Mouse (Mus musculus) regulatory T cell (primary cell): ENCODE results near the gene 4930432K21Rik.

ENCODE experiments used
- in situ Hi-C: fragments of 300-600 bp; cut with MboI, MseI; formaldehyde crosslinking; loops from one replicate; pipeline ENCODE4 v1.15.1; 2025; ENCODE audit warnings: high pct_unique_total_duplicates

Gene 4930432K21Rik

DNA sequence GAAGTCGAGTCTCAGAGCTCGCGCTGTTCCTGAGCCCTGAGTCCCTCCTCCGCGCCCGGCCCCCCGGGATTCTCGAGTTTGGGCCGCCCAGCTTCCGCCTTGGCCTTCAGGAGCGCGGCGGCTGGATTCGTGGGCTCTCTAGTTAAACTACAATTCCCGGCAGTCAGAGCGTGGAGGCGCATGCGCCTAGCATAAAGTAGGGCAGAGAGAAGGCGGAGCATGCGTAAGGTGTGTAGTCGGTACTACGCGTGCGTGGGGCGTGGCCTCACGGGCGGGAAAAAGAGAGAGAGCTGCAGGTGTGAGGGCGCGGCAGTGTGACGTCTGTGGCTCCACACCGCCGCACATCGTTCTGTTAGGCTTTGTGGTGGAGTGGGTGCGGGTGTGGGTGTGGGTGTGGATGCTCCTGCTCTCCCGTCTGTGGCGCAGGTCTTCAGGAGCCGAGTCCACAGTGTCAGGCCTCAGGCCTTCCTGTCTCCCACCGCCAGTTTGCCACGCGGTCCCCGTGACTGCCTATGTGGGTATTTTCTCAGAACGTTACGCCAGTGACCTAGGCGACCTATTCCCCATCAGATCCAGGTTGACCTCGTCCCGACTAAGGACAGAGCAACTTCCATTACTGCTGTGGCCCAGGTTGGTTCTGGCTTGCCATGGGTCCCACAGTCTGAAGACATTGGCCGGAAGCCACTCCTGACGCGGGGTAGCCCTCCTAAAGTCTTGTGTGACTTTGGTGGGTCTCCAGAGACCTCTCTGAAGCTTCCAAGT is at the start of gene 4930432K21Rik, which contains the start of gene Cc2d1a:
4930432K21Rik (plus strand) TSS at position 257 of the 762 bp plus-strand sequence.
Cc2d1a (minus strand) TSS at position 168 of the 762 bp plus-strand sequence.
- in situ Hi-C loops: no loop called here

- in situ Hi-C loops: no loop called here
Measured at GRCm38 (mm10) chr8:84098376-84098775, 49.4 kb upstream of the 4930432K21Rik start.

DNA sequence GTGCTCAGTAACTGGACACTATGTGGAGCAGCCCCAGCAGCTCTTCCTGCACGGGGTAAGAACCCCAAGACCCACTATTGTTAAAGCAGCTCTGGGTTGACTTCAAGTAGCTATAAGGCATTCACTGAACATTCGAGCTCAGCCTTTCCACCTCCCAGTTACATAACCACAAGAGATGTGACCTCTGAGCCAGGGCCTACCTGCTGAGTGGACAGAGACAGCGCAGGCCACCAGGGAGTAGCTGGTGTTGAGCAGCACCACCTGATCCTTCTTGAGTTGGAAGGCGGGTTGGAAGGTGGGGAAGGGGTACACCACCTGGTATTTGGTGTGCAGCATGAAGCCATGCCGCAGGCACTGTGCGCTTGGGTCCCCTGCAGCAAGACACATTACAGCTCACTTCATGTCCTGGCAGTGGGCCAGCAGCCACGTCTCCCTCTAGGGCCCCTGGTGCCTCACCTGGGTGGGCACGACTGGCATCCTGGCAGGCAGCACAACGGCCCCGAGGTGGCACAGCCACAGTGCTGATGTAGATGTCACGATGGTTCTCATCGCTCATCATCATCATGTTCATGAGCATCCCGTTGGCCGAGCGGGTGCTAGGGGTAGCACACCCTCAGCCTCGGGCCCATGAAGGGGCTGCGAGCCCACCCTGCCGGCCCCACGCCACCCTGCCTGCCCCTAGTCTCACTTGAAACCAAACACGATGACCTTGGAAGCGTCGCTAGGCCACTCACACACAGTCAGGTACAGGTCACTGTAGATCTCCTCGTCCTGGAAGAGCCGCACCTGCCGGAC is 46.2 kb upstream of the 4930432K21Rik start:
- in situ Hi-C loops: no loop called here

GRCm38 (mm10) chr8:84103601-84104000 is 44.2 kb upstream of the 4930432K21Rik start:
- in situ Hi-C loops: no loop called here

- in situ Hi-C loops: no loop called here
Measured at GRCm38 (mm10) chr8:84104221-84104620, 43.6 kb upstream of the 4930432K21Rik start.

- in situ Hi-C loops: no loop called here
Measured at GRCm38 (mm10) chr8:84104697-84105609, 42.9 kb upstream of the 4930432K21Rik start, which contains the start of gene Dcaf15. Gene Dcaf15, minus strand, starts transcription at chr8:84104768.

DNA sequence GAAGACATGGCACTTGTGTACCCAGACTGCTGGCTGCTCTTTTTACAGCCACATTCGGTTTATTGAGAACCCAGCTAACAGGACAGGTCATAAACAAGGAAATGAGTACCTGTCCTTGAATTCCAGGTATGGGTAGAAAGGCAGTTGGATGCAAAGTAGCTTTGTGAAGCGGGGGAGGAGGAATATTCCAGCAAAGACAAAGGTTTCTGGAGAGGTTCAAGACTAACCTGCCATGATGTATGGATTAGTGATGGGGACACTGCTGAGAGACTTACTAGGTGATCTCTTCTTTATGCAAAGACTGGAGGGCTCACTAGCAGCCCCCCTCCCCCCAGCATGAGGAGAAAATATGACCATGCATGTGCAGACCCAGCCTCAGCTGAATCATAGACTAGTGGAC is 42.1 kb upstream of the 4930432K21Rik start:
- in situ Hi-C loops: no loop called here

DNA sequence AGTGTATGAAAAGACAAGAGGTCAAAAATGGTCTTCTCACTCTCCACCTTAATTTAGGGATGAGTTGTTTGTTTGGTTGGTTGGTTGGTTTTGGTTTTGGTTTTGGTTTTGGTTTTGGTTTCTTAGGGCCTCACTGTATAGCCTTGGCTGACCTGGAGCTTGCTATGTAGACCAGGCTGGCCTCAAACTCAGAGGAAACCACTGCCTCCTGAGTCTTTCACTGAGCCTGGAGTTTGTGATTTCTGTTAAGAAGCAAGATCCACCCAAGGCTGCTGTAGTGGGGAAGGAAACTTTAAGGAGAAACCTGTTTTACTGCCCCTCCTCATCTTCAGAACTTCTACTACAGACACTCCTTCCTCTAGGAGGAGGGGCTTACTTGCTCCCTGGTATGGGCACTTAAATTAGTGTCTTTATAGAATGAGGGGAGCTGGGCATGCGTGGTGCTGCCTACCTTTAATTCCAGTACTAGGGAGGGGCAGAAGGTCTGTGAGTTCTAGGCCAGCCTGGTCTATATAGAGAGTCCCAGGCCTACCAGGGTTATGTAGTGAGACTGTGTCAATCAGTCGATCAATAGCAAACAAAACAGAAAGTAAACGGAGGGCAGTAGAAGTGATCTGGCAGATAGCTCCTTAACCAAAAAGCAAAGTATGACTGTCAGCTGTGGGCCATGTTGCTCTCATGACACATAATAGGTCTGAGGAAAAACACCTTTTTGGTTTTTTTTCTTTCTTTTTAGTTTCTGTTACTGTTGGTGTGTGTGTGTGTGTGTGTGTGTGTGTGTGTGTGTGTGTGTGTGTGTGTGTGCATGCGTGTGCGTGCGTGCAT is 41.4 kb upstream of the 4930432K21Rik start:
- in situ Hi-C loops: no loop called here

- in situ Hi-C loops: no loop called here
Measured at GRCm38 (mm10) chr8:84115646-84116045, 32.2 kb upstream of the 4930432K21Rik start.

GRCm38 (mm10) chr8:84122151-84122550 is 25.7 kb upstream of the 4930432K21Rik start:
- in situ Hi-C loops: no loop called here

DNA sequence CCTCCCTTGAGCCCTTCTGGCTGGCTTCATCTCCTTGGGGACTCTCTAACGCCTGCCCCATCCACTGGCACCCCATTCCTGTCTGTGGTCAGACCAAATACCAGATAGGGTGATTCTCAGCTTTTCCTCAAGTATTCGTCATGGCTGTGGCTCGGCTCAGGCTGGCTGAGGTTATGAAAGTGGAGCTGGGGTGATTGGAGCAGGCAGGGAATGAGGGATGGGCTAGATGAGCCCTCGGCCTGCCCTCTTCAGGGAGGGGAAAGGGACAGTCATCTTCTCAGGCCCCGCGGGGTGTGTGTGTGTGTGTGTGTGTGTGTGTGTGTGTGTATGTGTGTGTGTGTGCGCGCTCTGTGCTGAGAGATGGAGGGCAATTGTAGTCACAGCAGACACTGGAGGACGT is 22.2 kb upstream of the 4930432K21Rik start, which contains the start of gene Podnl1:
Podnl1 (plus strand) TSS at position 334 of the 400 bp plus-strand sequence.
- in situ Hi-C loops: no loop called here

DNA sequence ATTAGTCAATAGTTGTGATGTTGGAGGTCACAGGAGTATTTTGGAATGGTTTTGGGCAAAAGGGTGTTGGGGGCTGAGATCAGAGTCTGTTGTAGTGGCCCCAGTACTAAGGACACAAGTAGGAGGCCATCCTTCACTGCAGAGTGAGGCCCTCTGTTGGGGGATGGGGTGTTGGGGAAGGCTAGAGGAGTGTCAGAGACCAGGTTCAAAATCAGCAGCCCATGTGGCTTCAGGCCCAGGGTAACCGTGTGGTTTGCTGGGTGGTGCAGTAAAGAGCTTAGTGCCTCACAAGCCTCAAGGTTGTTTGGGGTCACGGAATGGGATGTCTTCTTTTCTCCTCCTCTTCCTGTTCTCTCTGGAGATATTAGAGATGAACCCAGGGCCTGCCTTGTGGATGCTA is 21.1 kb upstream of the 4930432K21Rik start:
- in situ Hi-C loops: no loop called here

- in situ Hi-C loops: no loop called here
Measured at GRCm38 (mm10) chr8:84127202-84127901, 20.5 kb upstream of the 4930432K21Rik start.

DNA sequence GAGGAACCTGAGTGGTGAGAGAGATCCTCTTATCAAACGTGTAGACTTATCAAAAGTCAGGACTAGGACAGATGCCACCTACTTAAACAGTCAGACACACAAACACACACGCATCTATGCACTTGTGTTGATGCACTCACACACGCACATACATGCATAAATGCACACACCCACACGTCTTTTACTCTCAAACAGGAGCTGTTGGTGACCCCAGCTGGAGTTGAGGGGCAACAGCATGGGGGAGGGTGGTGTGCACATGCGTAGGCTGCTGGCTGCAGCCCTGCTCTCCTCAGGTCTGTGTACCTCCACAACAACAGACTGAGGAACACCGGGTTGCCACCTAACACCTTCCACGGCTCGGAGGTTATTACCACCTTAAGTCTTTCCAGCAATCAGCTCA is 19.5 kb upstream of the 4930432K21Rik start:
- in situ Hi-C loops: no loop called here

DNA sequence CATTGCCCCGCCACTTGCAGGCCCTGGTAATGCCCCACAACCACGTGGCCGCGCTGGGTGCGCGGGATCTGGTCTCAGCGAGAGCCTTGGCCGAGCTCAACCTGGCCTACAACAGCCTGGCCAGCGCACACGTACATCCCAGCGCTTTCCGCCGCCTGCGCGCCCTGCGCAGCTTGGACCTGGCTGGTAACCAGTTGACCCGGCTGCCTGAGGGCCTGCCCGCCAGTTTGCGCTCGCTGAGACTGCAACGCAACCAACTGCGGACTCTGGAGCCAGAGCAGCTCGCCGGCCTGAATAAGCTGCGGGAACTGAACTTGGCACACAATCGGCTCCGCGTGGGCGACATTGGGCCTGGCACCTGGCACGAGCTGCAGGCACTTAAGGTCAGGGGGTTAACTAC is 17.0 kb upstream of the 4930432K21Rik start:
- in situ Hi-C loops: no loop called here

DNA sequence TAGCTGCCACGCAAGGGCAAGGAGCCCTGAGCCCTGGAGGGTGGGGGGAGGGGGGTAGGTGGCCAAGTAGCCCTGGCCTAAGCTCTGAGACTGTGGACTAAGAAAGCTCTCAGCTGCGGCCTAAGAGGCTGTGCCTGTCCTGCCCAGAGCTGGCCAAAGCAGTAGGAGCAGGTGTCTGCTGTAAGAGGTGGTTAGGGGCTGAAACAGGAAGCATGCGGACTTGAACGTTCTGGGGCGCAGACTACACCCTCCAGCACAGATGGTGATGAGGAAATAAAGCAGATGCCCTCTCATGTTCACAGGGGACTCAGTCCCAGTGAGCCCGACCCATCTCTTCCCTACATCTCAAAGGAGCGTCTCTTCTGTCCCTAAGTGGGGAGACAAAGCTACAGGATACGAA is 15.6 kb upstream of the 4930432K21Rik start:
- in situ Hi-C loops: no loop called here

DNA sequence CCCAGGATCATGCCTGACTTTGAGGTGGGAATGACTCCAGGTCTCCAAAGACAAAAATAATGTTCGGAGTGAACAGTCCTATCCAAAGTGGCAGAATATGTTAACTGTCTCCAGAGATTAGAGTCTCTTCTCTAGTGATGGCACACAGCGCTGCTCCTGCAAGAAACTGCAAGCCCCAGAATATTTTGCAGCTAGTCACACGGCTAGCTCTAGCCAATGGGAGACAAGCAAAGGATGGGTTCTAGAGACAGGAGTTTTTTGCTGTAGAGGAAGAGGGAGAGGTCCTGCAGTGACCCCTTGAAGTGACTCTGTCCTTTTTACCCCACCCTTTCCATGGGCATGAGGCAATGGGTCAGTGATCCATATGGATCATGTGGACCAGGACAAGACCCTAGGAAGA is 10.0 kb upstream of the 4930432K21Rik start:
- in situ Hi-C loops: no loop called here

GRCm38 (mm10) chr8:84140838-84141237 is 7.0 kb upstream of the 4930432K21Rik start:
- in situ Hi-C loops: no loop called here

GRCm38 (mm10) chr8:84144636-84145245 is 3.1 kb upstream of the 4930432K21Rik start:
- in situ Hi-C loops: no loop called here
